Mouse (Mus musculus) heart, embryonic 12.5 days (tissue): ENCODE data around the gene Nr5a1. TPM values are rescaled to one million over a fixed set of nuclear protein-coding genes. Genes with fewer than 3 reads are reported as not detected.

ENCODE experiments used
- ATAC-seq: fragments of 200-750 bp; cut with Nextera tagmentation; 2 replicates; pipeline ENCODE4 v1.8.0; 2017; ENCODE audit warnings: moderate TSS enrichment, moderate library complexity; ENCODE audit not compliant: insufficient number of reproducible peaks, low FRiP score
- H3K27ac ChIP-seq: fragments of 300-500 bp; sonication (generic); 2 replicates; pipeline ENCODE4 v1.5.1; 2016; ENCODE audit warnings: mild to moderate bottlenecking, moderate library complexity; ENCODE audit not compliant: poor library complexity, severe bottlenecking
- H3K27me3 ChIP-seq: fragments of 300-500 bp; sonication (generic); replicated peaks from 2 replicates; pipeline ENCODE4 v1.6.1; 2016; ENCODE audit warnings: mild to moderate bottlenecking, moderate library complexity
- H3K36me3 ChIP-seq: fragments of 300-500 bp; sonication (generic); 2 replicates; pipeline ENCODE4 v1.6.1; 2016; ENCODE audit warnings: mild to moderate bottlenecking, moderate library complexity
- H3K4me1 ChIP-seq: fragments of 300-500 bp; sonication (generic); replicated peaks from 2 replicates; pipeline ENCODE4 v1.6.1; 2016; ENCODE audit warnings: mild to moderate bottlenecking
- H3K4me2 ChIP-seq: fragments of 300-500 bp; sonication (generic); 2 replicates; pipeline ENCODE4 v1.6.1; 2016; ENCODE audit warnings: mild to moderate bottlenecking, moderate library complexity
- H3K4me3 ChIP-seq: fragments of 300-500 bp; sonication (generic); 2 replicates; pipeline ENCODE4 v1.5.1; 2016; ENCODE audit warnings: mild to moderate bottlenecking
- H3K9ac ChIP-seq: fragments of 300-500 bp; sonication (generic); 2 replicates; pipeline ENCODE4 v1.6.1; 2016; ENCODE audit warnings: mild to moderate bottlenecking, moderate library complexity
- H3K9me3 ChIP-seq: fragments of 300-500 bp; sonication (generic); replicated peaks from 2 replicates; pipeline ENCODE4 v1.6.1; 2016; ENCODE audit warnings: mild to moderate bottlenecking, moderate library complexity
- WGBS: fragments of 180-500 bp; shearing (Covaris S2); methylation state at CpG from one replicate; pipeline ENCODE4 v1.1.7; 2016; 5-methylcytosine and 5-hydroxymethylcytosine counted together
- polyA plus RNA-seq: library from polyadenylated mRNA; unstranded; fragments of >200 nt; fragmentation: Nextera tagmentation; extraction: Ambion mirVana; gene quantifications from 2 replicates; pipeline ENCODE4 v1.2.1, GENCODE M21; 2016

The Nr5a1 gene
- polyA plus RNA-seq, 1 experiment from 2014 or later: not detected

- Histone ChIP-seq H3K9ac (no peak overlapping the region), H3K27me3 (peaks cover 20% of the 10 kb centered on the region), H3K36me3 (no peaks in the 10 kb centered on the region), H3K4me1 (peaks cover 33% of the 10 kb centered on the region), H3K9me3 (no peaks in the 10 kb centered on the region), H3K4me3 (no peak overlapping the region), H3K4me2 (no peak overlapping the region), H3K27ac (no peak overlapping the region)
- peak; percentile 28; the same call in 1 of the 2 replicates for ATAC-seq
- 47% methylated on average over 6 of the region's 6 CpGs for WGBS
These were observed 5.0 kb upstream of the Nr5a1 start for GRCm38 (mm10) chr2:38719354-38719753.

GRCm38 (mm10) chr2:38718676-38719075 lies 4.3 kb upstream of the Nr5a1 start:
- H3K9ac ChIP-seq: no peak overlapping the region
- H3K4me2 ChIP-seq: no peak overlapping the region
- WGBS: 39% methylated on average over 8 of the region's 8 CpGs
- peaks cover 27% of the 10 kb centered on the region for H3K4me1 ChIP-seq
- H3K36me3 ChIP-seq: no peaks in the 10 kb centered on the region
- peak; percentile 51; the same call in 1 of the 2 replicates for ATAC-seq
- peaks cover 26% of the 10 kb centered on the region for H3K27me3 ChIP-seq
- no peak overlapping the region for H3K4me3 ChIP-seq
- H3K27ac ChIP-seq: no peak overlapping the region
- no peaks in the 10 kb centered on the region for H3K9me3 ChIP-seq

- WGBS: 66% methylated on average over 2 of the region's 2 CpGs
- Histone ChIP-seq H3K27ac (no peak overlapping the region), H3K4me1 (peaks cover 21% of the 10 kb centered on the region), H3K9ac (no peak overlapping the region), H3K4me2 (no peak overlapping the region), H3K27me3 (peaks cover 39% of the 10 kb centered on the region), H3K4me3 (no peak overlapping the region), H3K9me3 (no peaks in the 10 kb centered on the region), H3K36me3 (no peaks in the 10 kb centered on the region)
- no peak for ATAC-seq
These were observed 3.1 kb upstream of the Nr5a1 start for GRCm38 (mm10) chr2:38717436-38717835.

GRCm38 (mm10) chr2:38713596-38713995 lies 746 bp downstream of the Nr5a1 start:
- ATAC-seq: no peak
- 50% methylated on average over 3 of the region's 3 CpGs for WGBS
- H3K9ac ChIP-seq: no peak overlapping the region
- peaks cover 74% of the 10 kb centered on the region for H3K27me3 ChIP-seq
- no peaks in the 10 kb centered on the region for H3K9me3 ChIP-seq
- H3K27ac ChIP-seq: no peak overlapping the region
- H3K36me3 ChIP-seq: no peaks in the 10 kb centered on the region
- H3K4me2 ChIP-seq: no peak overlapping the region
- H3K4me3 ChIP-seq: no peak overlapping the region
- peaks cover 33% of the 10 kb centered on the region for H3K4me1 ChIP-seq

GRCm38 (mm10) chr2:38712769-38713125 lies 1.6 kb downstream of the Nr5a1 start:
- WGBS: 26% methylated on average over 11 of the region's 11 CpGs

GRCm38 (mm10) chr2:38712076-38712768 lies 2.1 kb downstream of the Nr5a1 start:
- no peak for ATAC-seq
- Histone ChIP-seq H3K9ac (0 out of 2 replicates have a peak overlapping the region, but pooled peaks have one; percentile 13), H3K36me3 (no peaks in the 10 kb centered on the region), H3K27me3 (peaks cover 82% of the 10 kb centered on the region), H3K27ac (no peak overlapping the region), H3K4me1 (peaks cover 22% of the 10 kb centered on the region), H3K4me2 (peak overlapping the region; percentile 65), H3K4me3 (peak overlapping the region; percentile 44), H3K9me3 (no peaks in the 10 kb centered on the region)
- WGBS: 4% methylated on average over 57 of the region's 58 CpGs

More at GRCm38 (mm10) chr2:38712769-38713125, 1.6 kb downstream of the Nr5a1 start:
- H3K4me2 ChIP-seq: no peak overlapping the region
- H3K4me1 ChIP-seq: peaks cover 25% of the 10 kb centered on the region
- H3K27me3 ChIP-seq: peaks cover 77% of the 10 kb centered on the region
- H3K27ac ChIP-seq: no peak overlapping the region
- H3K9me3 ChIP-seq: no peaks in the 10 kb centered on the region
- H3K36me3 ChIP-seq: no peaks in the 10 kb centered on the region
- no peak overlapping the region for H3K9ac ChIP-seq
- no peak overlapping the region for H3K4me3 ChIP-seq
- ATAC-seq: no peak

GRCm38 (mm10) chr2:38711421-38711861 lies 2.9 kb downstream of the Nr5a1 start:
- Histone ChIP-seq H3K36me3 (no peaks in the 10 kb centered on the region), H3K9me3 (no peaks in the 10 kb centered on the region), H3K27ac (no peak overlapping the region), H3K9ac (0 out of 2 replicates have a peak overlapping the region, but pooled peaks have one; percentile 13), H3K27me3 (peaks cover 90% of the 10 kb centered on the region), H3K4me2 (peak overlapping the region; percentile 65), H3K4me3 (peak overlapping the region; percentile 44), H3K4me1 (peaks cover 22% of the 10 kb centered on the region)
- 1% methylated on average over 40 of the region's 40 CpGs for WGBS
- no peak for ATAC-seq

GRCm38 (mm10) chr2:38710304-38711241 lies 3.8 kb downstream of the Nr5a1 start:
- H3K27ac ChIP-seq: no peak overlapping the region
- no peak overlapping the region for H3K9ac ChIP-seq
- no peaks in the 10 kb centered on the region for H3K9me3 ChIP-seq
- WGBS: 2% methylated on average over 75 of the region's 75 CpGs
- H3K4me1 ChIP-seq: peaks cover 22% of the 10 kb centered on the region
- H3K4me3 ChIP-seq: peak overlapping the region; percentile 35
- no peaks in the 10 kb centered on the region for H3K36me3 ChIP-seq
- H3K27me3 ChIP-seq: peaks cover 92% of the 10 kb centered on the region
- H3K4me2 ChIP-seq: peak overlapping the region; percentile 60
- ATAC-seq: no peak

- Histone ChIP-seq H3K4me2 (no peak overlapping the region), H3K4me3 (no peak overlapping the region), H3K4me1 (peaks cover 22% of the 10 kb centered on the region), H3K36me3 (no peaks in the 10 kb centered on the region), H3K9ac (no peak overlapping the region), H3K27ac (no peak overlapping the region), H3K9me3 (no peaks in the 10 kb centered on the region), H3K27me3 (peaks cover 96% of the 10 kb centered on the region)
- 26% methylated on average over 12 of the region's 12 CpGs for WGBS
- no peak for ATAC-seq
These were observed 5.2 kb downstream of the Nr5a1 start for GRCm38 (mm10) chr2:38708907-38709688.

- Histone ChIP-seq H3K27me3 (peaks cover 91% of the 10 kb centered on the region), H3K9ac (no peak overlapping the region), H3K4me1 (peaks cover 15% of the 10 kb centered on the region), H3K36me3 (no peaks in the 10 kb centered on the region), H3K4me2 (no peak overlapping the region), H3K4me3 (no peak overlapping the region), H3K27ac (no peak overlapping the region), H3K9me3 (no peaks in the 10 kb centered on the region)
- 0 out of 2 replicates have a peak, but pooled peaks have one; percentile 19 for ATAC-seq
- WGBS: 24% methylated on average over 6 of the region's 6 CpGs
These were observed 7.7 kb downstream of the Nr5a1 start for GRCm38 (mm10) chr2:38706661-38707060.
